Mouse (Mus musculus): ENCODE measurements around the gene Slc25a39. TPM values are rescaled to one million over a fixed set of nuclear protein-coding genes. Genes with fewer than 3 reads are reported as not detected.
A peak's percentile ranks its signal among the peaks of the same experiment; 100 is the strongest.

Gene Slc25a39
- polyA plus RNA-seq, 1 experiment from 2014 or later = 145 TPM

DNA sequence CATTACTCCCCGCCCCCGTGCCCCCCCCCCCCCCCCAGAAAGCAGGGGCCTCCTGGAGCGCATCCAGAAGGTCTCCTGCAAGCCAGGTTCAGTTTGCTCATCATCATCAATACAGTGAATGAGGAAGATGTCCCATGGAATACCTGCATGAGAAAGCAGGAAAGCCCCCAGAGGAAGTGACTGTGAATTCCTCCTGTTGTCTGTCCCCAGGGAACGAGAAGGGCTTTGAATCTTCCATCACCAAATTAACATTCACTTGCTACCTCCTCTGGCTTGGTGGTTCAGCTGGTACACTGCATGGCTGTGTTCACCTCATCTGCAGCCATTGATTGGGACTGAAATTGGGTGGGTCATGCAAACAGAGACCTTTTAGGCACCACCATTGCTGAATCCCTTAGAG, 22.7 kb downstream of the Slc25a39 start:
- no peaks in the 10 kb centered on the region for H3K27me3 ChIP-seq (replicated peaks; ENCODE audit: control insufficient read depth, insufficient read depth, low read length)
- H3K4me1 ChIP-seq (ENCODE audit: control insufficient read depth, insufficient read depth, low read length) = no peaks in the 10 kb centered on the region
- no peak overlapping the region for H3K9ac ChIP-seq (ENCODE audit: low read length)
- no peak overlapping the region for H3K27ac ChIP-seq (ENCODE audit: low read depth, low read length)
- no peak overlapping the region for H3K4me3 ChIP-seq (ENCODE audit: low read depth, low read length)
- no peak overlapping the region for H3K4me2 ChIP-seq (ENCODE audit: low read length)
- DNase-seq (ENCODE audit: low spot score) (no peak), ATAC-seq (no peak)
- WGBS = 48% methylated on average over 3 of the region's 4 CpGs
- H3K9me3 ChIP-seq (replicated peaks; ENCODE audit: control insufficient read depth, low read length) = no peaks in the 10 kb centered on the region
- H3K36me3 ChIP-seq (ENCODE audit: control insufficient read depth, insufficient read depth, low read length) = no peaks in the 10 kb centered on the region

DNA sequence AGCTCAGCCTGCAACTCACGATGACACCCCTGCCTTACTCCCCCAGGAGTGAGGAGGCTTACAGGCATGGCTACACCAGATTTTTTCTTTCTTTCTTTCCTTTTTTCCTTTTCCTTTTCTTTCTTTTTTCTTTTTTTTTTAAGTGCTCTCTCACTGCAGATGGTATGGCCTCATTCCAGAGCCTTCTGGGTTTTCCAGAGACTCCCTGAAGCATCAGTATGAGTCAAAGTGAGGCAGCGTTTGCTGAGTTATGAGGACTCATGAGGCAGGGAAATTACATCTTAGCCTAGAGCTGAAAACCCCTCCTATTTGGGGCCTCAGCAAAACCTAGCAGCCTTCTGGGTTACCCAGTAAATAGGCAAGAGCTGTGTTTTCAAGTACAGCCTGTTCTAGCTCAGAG, 23.3 kb downstream of the Slc25a39 start:
- Histone ChIP-seq H3K4me3 (ENCODE audit: low read depth, low read length) (no peak overlapping the region), H3K4me2 (ENCODE audit: low read length) (no peak overlapping the region), H3K27ac (ENCODE audit: low read depth, low read length) (no peak overlapping the region), H3K4me1 (ENCODE audit: control insufficient read depth, insufficient read depth, low read length) (no peaks in the 10 kb centered on the region), H3K9ac (ENCODE audit: low read length) (no peak overlapping the region), H3K36me3 (ENCODE audit: control insufficient read depth, insufficient read depth, low read length) (no peaks in the 10 kb centered on the region), H3K27me3 (replicated peaks; ENCODE audit: control insufficient read depth, insufficient read depth, low read length) (no peaks in the 10 kb centered on the region), H3K9me3 (replicated peaks; ENCODE audit: control insufficient read depth, low read length) (no peaks in the 10 kb centered on the region)
- no peak for ATAC-seq
- 77% methylated on average over 2 of the region's 2 CpGs for WGBS
- DNase-seq (ENCODE audit: low spot score) = peak; percentile 60

DNA sequence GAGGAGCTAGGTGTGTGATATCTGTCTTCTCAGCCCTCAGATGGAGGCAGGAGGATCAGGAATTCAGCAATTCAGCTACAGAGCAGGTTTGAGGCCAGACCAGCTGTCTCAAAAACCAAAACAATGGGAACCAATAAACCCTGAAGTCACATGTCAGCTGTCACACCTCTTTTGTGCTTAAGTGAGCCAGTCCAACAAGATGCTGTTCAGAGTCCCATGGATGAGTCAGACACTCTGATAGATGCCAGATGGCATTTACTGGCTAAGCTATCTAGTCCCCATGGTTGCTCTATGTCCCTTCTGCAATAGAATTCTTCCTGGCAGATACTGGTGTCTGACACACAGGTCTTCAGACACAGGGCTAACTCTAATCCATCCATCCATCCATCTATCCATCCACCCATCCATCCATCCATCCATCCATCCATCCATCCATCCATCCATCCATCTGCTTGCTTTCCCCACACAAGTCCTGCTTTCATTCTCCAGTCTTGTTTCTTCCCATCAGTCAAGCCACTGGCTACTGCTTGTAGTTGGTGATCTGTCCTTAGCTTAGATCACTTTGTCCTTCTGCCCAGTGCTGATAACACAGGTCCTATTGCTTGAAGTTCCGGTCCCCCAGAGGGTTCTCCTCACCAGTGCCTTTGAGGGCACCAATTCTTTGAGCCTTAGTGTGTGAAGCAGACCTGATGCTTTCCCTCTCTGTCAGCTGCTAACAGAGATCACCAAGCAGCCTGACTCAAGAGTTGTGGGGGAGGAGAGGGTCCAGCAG, 24.2 kb downstream of the Slc25a39 start:
- H3K4me2 ChIP-seq (ENCODE audit: low read length) = no peak overlapping the region
- H3K9me3 ChIP-seq (replicated peaks; ENCODE audit: control insufficient read depth, low read length) = no peaks in the 10 kb centered on the region
- no peak for ATAC-seq
- no peaks in the 10 kb centered on the region for H3K27me3 ChIP-seq (replicated peaks; ENCODE audit: control insufficient read depth, insufficient read depth, low read length)
- no peak overlapping the region for H3K9ac ChIP-seq (ENCODE audit: low read length)
- no peak overlapping the region for H3K27ac ChIP-seq (ENCODE audit: low read depth, low read length)
- H3K36me3 ChIP-seq (ENCODE audit: control insufficient read depth, insufficient read depth, low read length) = no peaks in the 10 kb centered on the region
- H3K4me1 ChIP-seq (ENCODE audit: control insufficient read depth, insufficient read depth, low read length) = no peaks in the 10 kb centered on the region
- 93% methylated on average over 1 of the region's 1 CpGs for WGBS
- no peak for DNase-seq (ENCODE audit: low spot score)
- no peak overlapping the region for H3K4me3 ChIP-seq (ENCODE audit: low read depth, low read length)

DNA sequence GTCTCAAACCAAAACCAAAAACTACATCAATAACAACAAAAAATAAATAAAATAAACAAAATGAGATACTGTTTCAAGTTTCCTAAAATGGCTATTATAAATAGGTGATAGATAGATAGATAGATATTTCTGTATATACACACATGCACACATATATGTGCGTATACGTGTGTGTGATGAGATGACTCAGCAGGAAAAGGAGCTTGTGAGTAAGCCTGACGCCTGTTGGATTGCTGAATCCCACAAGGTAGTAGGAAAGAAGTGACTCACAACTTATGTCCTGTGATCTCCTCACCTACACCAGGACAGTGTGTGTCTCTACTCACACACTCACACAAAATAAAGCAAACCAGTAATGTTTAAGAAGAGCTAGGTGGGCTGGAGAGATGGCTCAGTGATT, 25.0 kb downstream of the Slc25a39 start:
- 88% methylated on average over 3 of the region's 3 CpGs for WGBS
- DNase-seq (ENCODE audit: low spot score) (no peak), ATAC-seq (no peak)
- H3K4me1 ChIP-seq (ENCODE audit: control insufficient read depth, insufficient read depth, low read length) = no peaks in the 10 kb centered on the region
- no peak overlapping the region for H3K27ac ChIP-seq (ENCODE audit: low read depth, low read length)
- H3K36me3 ChIP-seq (ENCODE audit: control insufficient read depth, insufficient read depth, low read length) = no peaks in the 10 kb centered on the region
- H3K27me3 ChIP-seq (replicated peaks; ENCODE audit: control insufficient read depth, insufficient read depth, low read length) = no peaks in the 10 kb centered on the region
- H3K4me3 ChIP-seq (ENCODE audit: low read depth, low read length) = no peak overlapping the region
- H3K9me3 ChIP-seq (replicated peaks; ENCODE audit: control insufficient read depth, low read length) = no peaks in the 10 kb centered on the region
- no peak overlapping the region for H3K9ac ChIP-seq (ENCODE audit: low read length)
- no peak overlapping the region for H3K4me2 ChIP-seq (ENCODE audit: low read length)

DNA sequence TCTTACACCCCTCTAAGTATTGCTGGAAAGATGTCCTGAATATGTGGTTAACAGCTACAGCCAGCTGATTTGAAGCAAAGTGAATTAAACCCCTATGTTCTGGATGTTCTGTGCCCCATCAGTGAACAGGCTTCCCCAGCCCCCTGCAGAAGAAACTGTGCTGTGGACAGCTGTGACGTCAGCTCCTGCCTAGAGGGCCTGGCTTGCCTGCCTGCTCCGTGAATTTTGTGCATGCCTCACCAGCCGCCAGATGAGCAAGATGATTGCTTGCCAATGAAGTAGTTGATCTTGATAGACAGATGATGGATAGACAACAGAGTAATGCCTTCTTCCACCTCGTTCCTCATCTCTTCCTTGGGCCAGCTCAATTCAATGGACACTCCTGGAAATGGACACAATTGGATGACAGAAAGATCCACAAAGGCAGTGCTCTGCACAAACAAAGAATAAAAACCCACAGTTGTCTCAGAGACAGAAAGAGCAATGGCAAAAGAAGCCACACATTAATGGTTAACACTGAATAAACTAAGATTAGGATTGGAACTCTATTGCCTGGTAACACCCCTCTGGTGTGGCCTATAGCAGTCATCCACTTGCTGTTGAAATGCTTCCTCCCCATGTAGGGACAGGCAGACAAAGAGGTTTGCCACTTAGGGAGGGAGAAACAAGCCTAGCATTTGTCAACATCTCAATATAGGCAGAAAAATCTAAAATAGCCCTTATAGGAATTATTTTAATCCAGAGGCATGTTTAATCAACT, 26.2 kb downstream of the Slc25a39 start:
- ATAC-seq = no peak
- Histone ChIP-seq H3K4me3 (ENCODE audit: low read depth, low read length) (no peak overlapping the region), H3K9me3 (replicated peaks; ENCODE audit: control insufficient read depth, low read length) (no peaks in the 10 kb centered on the region), H3K27me3 (replicated peaks; ENCODE audit: control insufficient read depth, insufficient read depth, low read length) (no peaks in the 10 kb centered on the region), H3K9ac (ENCODE audit: low read length) (no peak overlapping the region), H3K4me2 (ENCODE audit: low read length) (no peak overlapping the region), H3K4me1 (ENCODE audit: control insufficient read depth, insufficient read depth, low read length) (peaks cover under 1% of the 10 kb centered on the region; the same call in 1 of the 2 replicates), H3K36me3 (ENCODE audit: control insufficient read depth, insufficient read depth, low read length) (no peaks in the 10 kb centered on the region), H3K27ac (ENCODE audit: low read depth, low read length) (no peak overlapping the region)
- WGBS = 43% methylated on average over 4 of the region's 4 CpGs
- DNase-seq (ENCODE audit: low spot score) = no peak

DNA sequence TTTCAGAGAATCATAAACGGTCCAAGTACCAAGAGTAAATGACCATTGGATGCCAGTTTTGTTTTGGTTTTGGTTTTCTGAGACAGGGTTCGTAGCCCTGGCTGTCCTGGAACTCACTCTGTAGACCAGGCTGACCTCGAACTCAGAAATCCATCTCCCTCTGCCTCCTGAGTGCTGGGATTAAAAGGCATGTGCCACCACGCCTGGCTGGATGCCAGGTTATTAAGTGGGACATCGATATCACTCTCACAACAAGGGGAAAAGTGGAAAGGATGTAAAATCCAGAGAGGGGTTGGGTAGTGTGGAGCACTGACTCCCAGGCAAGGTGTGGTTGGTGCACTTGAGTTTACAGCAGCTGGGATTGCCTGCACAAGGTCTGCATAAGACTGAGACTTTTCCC, 27.7 kb downstream of the Slc25a39 start:
- WGBS = 76% methylated on average over 5 of the region's 5 CpGs
- no peak overlapping the region for H3K9ac ChIP-seq (ENCODE audit: low read length)
- no peak overlapping the region for H3K4me2 ChIP-seq (ENCODE audit: low read length)
- no peaks in the 10 kb centered on the region for H3K27me3 ChIP-seq (replicated peaks; ENCODE audit: control insufficient read depth, insufficient read depth, low read length)
- ATAC-seq (no peak), DNase-seq (ENCODE audit: low spot score) (no peak)
- no peak overlapping the region for H3K4me3 ChIP-seq (ENCODE audit: low read depth, low read length)
- H3K36me3 ChIP-seq (ENCODE audit: control insufficient read depth, insufficient read depth, low read length) = no peaks in the 10 kb centered on the region
- no peaks in the 10 kb centered on the region for H3K9me3 ChIP-seq (replicated peaks; ENCODE audit: control insufficient read depth, low read length)
- peaks cover 9% of the 10 kb centered on the region for H3K4me1 ChIP-seq (ENCODE audit: control insufficient read depth, insufficient read depth, low read length)
- no peak overlapping the region for H3K27ac ChIP-seq (ENCODE audit: low read depth, low read length)

DNA sequence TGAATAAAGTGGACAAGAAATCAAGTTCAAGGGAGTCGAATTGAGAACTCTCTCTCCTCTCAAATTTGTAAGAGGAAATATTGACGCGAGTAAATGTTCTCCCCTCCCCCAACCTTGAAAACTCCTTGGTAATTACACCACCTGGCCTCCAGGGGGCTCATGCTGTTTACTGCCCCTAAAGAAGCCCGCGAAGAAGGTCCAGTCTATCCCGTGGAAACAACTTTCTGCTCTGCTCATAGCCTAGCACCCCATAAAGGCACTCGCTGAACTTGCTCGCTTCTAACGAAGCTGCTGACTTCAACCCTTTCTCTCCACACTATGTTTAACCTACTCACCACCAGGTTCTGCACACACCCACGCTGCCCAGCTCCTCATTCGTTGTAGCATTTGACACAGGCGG, 30.6 kb downstream of the Slc25a39 start:
- H3K9me3 ChIP-seq (replicated peaks; ENCODE audit: control insufficient read depth, low read length) = no peaks in the 10 kb centered on the region
- WGBS = 64% methylated on average over 12 of the region's 12 CpGs
- no peak for ATAC-seq

DNA sequence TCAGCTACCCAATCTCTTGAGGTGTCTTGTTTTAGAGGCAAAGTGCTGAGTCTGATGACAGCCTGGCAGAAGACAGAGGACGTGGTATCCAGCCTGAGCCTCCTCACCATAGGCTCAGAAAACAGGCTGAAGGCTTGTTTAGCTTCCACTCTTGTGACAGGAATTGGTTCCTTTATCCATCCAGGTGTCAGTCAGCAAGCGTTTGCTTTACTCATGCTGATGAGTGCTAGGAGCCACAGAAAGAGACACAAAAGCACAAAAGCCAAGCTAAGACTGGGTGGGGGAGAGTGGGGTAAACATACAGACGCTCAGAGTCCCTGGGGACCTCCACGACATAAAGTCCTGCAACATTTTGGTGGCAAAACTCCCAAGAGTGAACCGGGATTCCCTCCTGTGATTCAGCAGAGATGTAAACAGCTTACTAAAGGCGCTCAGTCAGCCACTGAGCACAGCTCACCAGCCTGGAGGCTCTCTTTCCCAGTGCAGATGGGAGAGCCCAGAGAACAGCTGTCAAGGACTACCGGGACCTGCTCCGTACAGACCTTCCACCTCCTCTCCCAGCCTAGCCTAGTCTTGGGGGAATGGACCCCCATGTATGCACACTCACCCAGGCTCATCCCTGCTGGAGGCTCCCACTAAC, 31.4 kb downstream of the Slc25a39 start:
- no peak overlapping the region; the same call in 1 of the 2 replicates for H3K9ac ChIP-seq (ENCODE audit: low read length)
- 16% methylated on average over 8 of the region's 8 CpGs for WGBS
- ATAC-seq (no peak), DNase-seq (ENCODE audit: low spot score) (no peak)
- no peak overlapping the region for H3K4me3 ChIP-seq (ENCODE audit: low read depth, low read length)
- H3K4me1 ChIP-seq (ENCODE audit: control insufficient read depth, insufficient read depth, low read length) = peaks cover 9% of the 10 kb centered on the region
- H3K36me3 ChIP-seq (ENCODE audit: control insufficient read depth, insufficient read depth, low read length) = no peaks in the 10 kb centered on the region
- H3K27ac ChIP-seq (ENCODE audit: low read depth, low read length) = no peak overlapping the region
- H3K4me2 ChIP-seq (ENCODE audit: low read length) = peak overlapping the region; percentile 43
- H3K9me3 ChIP-seq (replicated peaks; ENCODE audit: control insufficient read depth, low read length) = no peaks in the 10 kb centered on the region
- H3K27me3 ChIP-seq (replicated peaks; ENCODE audit: control insufficient read depth, insufficient read depth, low read length) = 0 out of 2 replicates have a peak, but pooled peaks cover 4% of the 10 kb centered on the region

More for the DNA sequence above, 30.6 kb downstream of the Slc25a39 start:
- Histone ChIP-seq H3K4me1 (ENCODE audit: control insufficient read depth, insufficient read depth, low read length) (peaks cover 9% of the 10 kb centered on the region), H3K36me3 (ENCODE audit: control insufficient read depth, insufficient read depth, low read length) (no peaks in the 10 kb centered on the region), H3K9ac (ENCODE audit: low read length) (no peak overlapping the region), H3K4me3 (ENCODE audit: low read depth, low read length) (no peak overlapping the region), H3K27ac (ENCODE audit: low read depth, low read length) (no peak overlapping the region), H3K27me3 (replicated peaks; ENCODE audit: control insufficient read depth, insufficient read depth, low read length) (0 out of 2 replicates have a peak, but pooled peaks cover 4% of the 10 kb centered on the region), H3K4me2 (ENCODE audit: low read length) (no peak overlapping the region)
- DNase-seq (ENCODE audit: low spot score) = no peak

Measured in forebrain, embryonic 14.5 days (tissue).